Mouse (Mus musculus) megakaryocyte, embryonic 14.5 days (primary cell): ENCODE measurements around the gene Rfc1.

ENCODE experiments used
- FLI1 ChIP-seq: IDR thresholded peaks from 2 replicates; pipeline ENCODE4 v1.6.1; 2012; ENCODE audit warnings: low read length, inconsistent platforms, mixed read lengths
- GATA1 ChIP-seq: IDR thresholded peaks from 3 replicates; pipeline ENCODE4 v1.6.1; 2012; ENCODE audit warnings: mixed read lengths, low read length, inconsistent platforms, borderline replicate concordance

GRCm38 (mm10) chr5:65308866-65309265, 26.6 kb downstream of the Rfc1 start:
- TF ChIP-seq GATA1 = no peak
- no peak for TF ChIP-seq FLI1
